Mouse (Mus musculus) ES-Bruce4 (cell line): ENCODE results near the gene Hagh. TPM values are rescaled to one million over a fixed set of nuclear protein-coding genes. Genes with fewer than 3 reads are reported as not detected.

ENCODE experiments used
- H3K27ac ChIP-seq: 2 replicates; pipeline ENCODE4 v1.5.1; 2012; ENCODE audit warnings: low read length, inconsistent platforms; ENCODE audit not compliant: insufficient read depth
- H3K27me3 ChIP-seq: 2 replicates; pipeline ENCODE4 v1.6.1; 2012; ENCODE audit warnings: mild to moderate bottlenecking, low read length, inconsistent platforms; ENCODE audit not compliant: control insufficient read depth, poor library complexity, insufficient read depth, severe bottlenecking
- H3K36me3 ChIP-seq: 2 replicates; pipeline ENCODE4 v1.6.1; 2012; ENCODE audit warnings: inconsistent platforms, mild to moderate bottlenecking, low read length, moderate library complexity; ENCODE audit not compliant: control insufficient read depth, poor library complexity, insufficient read depth, severe bottlenecking
- H3K4me1 ChIP-seq: one replicate; pipeline ENCODE4 v1.8.1; 2011; ENCODE audit warnings: low read length; ENCODE audit not compliant: control insufficient read depth, insufficient read depth
- H3K4me3 ChIP-seq: 2 replicates; pipeline ENCODE4 v1.5.1; 2011; ENCODE audit warnings: low read depth, mild to moderate bottlenecking, low read length
- H3K9ac ChIP-seq: 2 replicates; pipeline ENCODE4 v1.6.1; 2012; ENCODE audit warnings: low read depth, mild to moderate bottlenecking, inconsistent platforms; ENCODE audit not compliant: poor library complexity, severe bottlenecking
- H3K9me3 ChIP-seq: replicated peaks from 2 replicates; pipeline ENCODE4 v1.6.1; 2012; ENCODE audit warnings: mild to moderate bottlenecking, low read length, inconsistent platforms; ENCODE audit not compliant: control insufficient read depth, poor library complexity, insufficient read depth, severe bottlenecking
- CTCF ChIP-seq: IDR thresholded peaks from one replicate; pipeline ENCODE4 v1.8.1; 2011; ENCODE audit warnings: low read depth, low read length
- EP300 ChIP-seq: IDR thresholded peaks from 2 replicates; pipeline ENCODE4 v1.6.1; 2011; ENCODE audit warnings: low read depth, low read length; ENCODE audit not compliant: insufficient read depth
- POLR2A ChIP-seq: IDR thresholded peaks from one replicate; pipeline ENCODE4 v1.8.1; 2011; ENCODE audit warnings: low read length; ENCODE audit not compliant: insufficient read depth
- polyA plus RNA-seq: library from polyadenylated mRNA; stranded (reverse); fragments of >200 nt; gene quantifications from 2 replicates; pipeline ENCODE4 v1.2.4, GENCODE M21; 2011; ENCODE audit warnings: low read depth; ENCODE audit not compliant: missing spikeins, insufficient read depth, insufficient read length

The Hagh gene
- polyA plus RNA-seq, 1 experiment, result 26.9 TPM

GRCm38 (mm10) chr17:24885356-24886133 lies 45.6 kb downstream of the Hagh start:
- Histone ChIP-seq H3K9me3 (no peaks in the 10 kb centered on the region), H3K9ac (peak overlapping the region; percentile 50), H3K36me3 (0 out of 2 replicates have a peak, but pooled peaks cover 3% of the 10 kb centered on the region), H3K27me3 (no peaks in the 10 kb centered on the region), H3K4me1 (no peaks in the 10 kb centered on the region), H3K4me3 (peak overlapping the region; percentile 99), H3K27ac (no peak overlapping the region)
- TF ChIP-seq EP300 (no peak), POLR2A (no peak), CTCF (no peak)

GRCm38 (mm10) chr17:24886134-24886931 lies 46.4 kb downstream of the Hagh start, which contains the start of the genes Nubp2 and Spsb3:
TSS of gene Nubp2 (minus strand) at chr17:24886349.
TSS of gene Spsb3 (plus strand) at chr17:24886643.
- Histone ChIP-seq H3K27me3 (no peaks in the 10 kb centered on the region), H3K36me3 (0 out of 2 replicates have a peak, but pooled peaks cover 3% of the 10 kb centered on the region)

GRCm38 (mm10) chr17:24886932-24887271 lies 47.0 kb downstream of the Hagh start:
- Histone ChIP-seq H3K9me3 (no peaks in the 10 kb centered on the region), H3K36me3 (0 out of 2 replicates have a peak, but pooled peaks cover 3% of the 10 kb centered on the region), H3K4me3 (peak overlapping the region; percentile 91), H3K27me3 (no peaks in the 10 kb centered on the region), H3K9ac (peak overlapping the region; percentile 85), H3K4me1 (no peaks in the 10 kb centered on the region), H3K27ac (no peak overlapping the region)
- TF ChIP-seq EP300 (no peak), POLR2A (no peak), CTCF (no peak)

More at GRCm38 (mm10) chr17:24886134-24886931, 46.4 kb downstream of the Hagh start, which contains the start of the genes Nubp2 and Spsb3:
- H3K4me3 ChIP-seq, result peak within 1 kb of the TSS; percentile 99
- TF ChIP-seq POLR2A, result peak; percentile 65
- no peak for TF ChIP-seq CTCF
- TF ChIP-seq EP300, result no peak
- H3K9me3 ChIP-seq, result no peaks in the 10 kb centered on the region
- H3K4me1 ChIP-seq, result no peaks in the 10 kb centered on the region
- H3K27ac ChIP-seq, result no peak within 1 kb of the TSS
- H3K9ac ChIP-seq, result peak within 1 kb of the TSS; percentile 85

GRCm38 (mm10) chr17:24887291-24888080 lies 47.5 kb downstream of the Hagh start:
- no peak overlapping the region for H3K27ac ChIP-seq
- no peaks in the 10 kb centered on the region for H3K9me3 ChIP-seq
- 0 out of 2 replicates have a peak, but pooled peaks cover 3% of the 10 kb centered on the region for H3K36me3 ChIP-seq

GRCm38 (mm10) chr17:24888862-24889261 lies 48.9 kb downstream of the Hagh start:
- Histone ChIP-seq H3K9ac (no peak overlapping the region), H3K36me3 (no peaks in the 10 kb centered on the region), H3K9me3 (no peaks in the 10 kb centered on the region), H3K27me3 (no peaks in the 10 kb centered on the region), H3K4me3 (no peak overlapping the region), H3K27ac (no peak overlapping the region), H3K4me1 (no peaks in the 10 kb centered on the region)
- TF ChIP-seq POLR2A, result no peak
- no peak for TF ChIP-seq EP300
- TF ChIP-seq CTCF, result no peak

More at GRCm38 (mm10) chr17:24887291-24888080, 47.5 kb downstream of the Hagh start:
- Histone ChIP-seq H3K9ac (peak overlapping the region; percentile 85), H3K27me3 (no peaks in the 10 kb centered on the region), H3K4me1 (no peaks in the 10 kb centered on the region), H3K4me3 (peak overlapping the region; percentile 91)
- TF ChIP-seq EP300 (no peak), CTCF (no peak), POLR2A (no peak)
